Mouse (Mus musculus) midbrain, embryonic 11.5 days (tissue): ENCODE measurements around the gene H2al1m. TPM values are rescaled to one million over a fixed set of nuclear protein-coding genes. Genes with fewer than 3 reads are reported as not detected.
"Not testable (repeated sequence)": the region's sequence is repeated elsewhere in the genome, so short reads cannot be mapped to it uniquely, and the experiment has no call there.

ENCODE experiments used
- ATAC-seq: fragments of 200-750 bp; cut with Nextera tagmentation; 2 replicates; pipeline ENCODE4 v1.8.0; 2017; ENCODE audit warnings: moderate TSS enrichment, moderate library complexity; ENCODE audit not compliant: low FRiP score
- DNase-seq: peaks from one replicate; pipeline ENCODE4 v3.0.0; 2015; ENCODE audit warnings: low spot score; ENCODE audit errors: missing footprints
- H3K27ac ChIP-seq: fragments of 300-500 bp; sonication (generic); 2 replicates; pipeline ENCODE4 v1.5.1; 2014; ENCODE audit warnings: low read depth, low read length
- H3K27me3 ChIP-seq: fragments of 300-500 bp; sonication (generic); 2 replicates; pipeline ENCODE4 v1.6.1; 2014; ENCODE audit warnings: mild to moderate bottlenecking, low read length, moderate library complexity, mixed read lengths; ENCODE audit not compliant: control insufficient read depth, insufficient read depth
- H3K36me3 ChIP-seq: fragments of 300-500 bp; sonication (generic); 2 replicates; pipeline ENCODE4 v1.6.1; 2014; ENCODE audit warnings: mild to moderate bottlenecking, low read length, moderate library complexity, mixed read lengths; ENCODE audit not compliant: control insufficient read depth, insufficient read depth
- H3K4me1 ChIP-seq: fragments of 300-500 bp; sonication (generic); 2 replicates; pipeline ENCODE4 v1.6.1; 2014; ENCODE audit warnings: low read length; ENCODE audit not compliant: control insufficient read depth, insufficient read depth
- H3K4me2 ChIP-seq: fragments of 300-500 bp; sonication (generic); 2 replicates; pipeline ENCODE4 v1.6.1; 2014; ENCODE audit warnings: mild to moderate bottlenecking, moderate library complexity
- H3K4me3 ChIP-seq: fragments of 300-500 bp; sonication (generic); 2 replicates; pipeline ENCODE4 v1.5.1; 2014; ENCODE audit warnings: low read depth, low read length
- H3K9ac ChIP-seq: fragments of 300-500 bp; sonication (generic); 2 replicates; pipeline ENCODE4 v1.6.1; 2014; ENCODE audit warnings: low read length
- H3K9me3 ChIP-seq: fragments of 300-500 bp; sonication (generic); 2 replicates; pipeline ENCODE4 v1.6.1; 2016; ENCODE audit warnings: low read length; ENCODE audit not compliant: control insufficient read depth
- WGBS: fragments of 180-500 bp; shearing (Covaris S2); extraction: QIAGEN DNeasy Blood & Tissue Kit; methylation state at CpG from one replicate; pipeline ENCODE4 v1.1.7; 2014; 5-methylcytosine and 5-hydroxymethylcytosine counted together
- polyA plus RNA-seq: library from polyadenylated mRNA; unstranded; fragments of >200 nt; fragmentation: Nextera tagmentation; extraction: Ambion mirVana; gene quantifications from 2 replicates; pipeline ENCODE4 v1.2.1, GENCODE M21; 2014

H2al1m gene
- polyA plus RNA-seq, 1 experiment from 2014 or later = 0.46 TPM

GRCm38 (mm10) chrX:9259267-9259666 is 24.3 kb upstream of the H2al1m start:
- no peaks in the 10 kb centered on the region for H3K36me3 ChIP-seq
- no peak overlapping the region for H3K27ac ChIP-seq
- no peak overlapping the region for H3K4me2 ChIP-seq
- DNase-seq = no peak
- no peak overlapping the region for H3K9ac ChIP-seq
- H3K4me1 ChIP-seq = no peaks in the 10 kb centered on the region
- 80% methylated on average over 1 of the region's 1 CpGs for WGBS
- no peak overlapping the region for H3K4me3 ChIP-seq
- no peaks in the 10 kb centered on the region for H3K27me3 ChIP-seq
- ATAC-seq = no peak
- no peaks in the 10 kb centered on the region for H3K9me3 ChIP-seq

GRCm38 (mm10) chrX:9271112-9271511 is 12.5 kb upstream of the H2al1m start:
- Histone ChIP-seq H3K9ac (no peak overlapping the region), H3K4me2 (no peak overlapping the region), H3K27me3 (no peaks in the 10 kb centered on the region), H3K4me1 (no peaks in the 10 kb centered on the region), H3K27ac (no peak overlapping the region), H3K4me3 (no peak overlapping the region), H3K36me3 (no peaks in the 10 kb centered on the region), H3K9me3 (no peaks in the 10 kb centered on the region)
- ATAC-seq = no peak
- 54% methylated on average over 3 of the region's 3 CpGs for WGBS
- no peak for DNase-seq

- ATAC-seq (peak; percentile 30; the same call in 1 of the 2 replicates), DNase-seq (peak; percentile 87)
- Histone ChIP-seq H3K4me2 (peak overlapping the region; percentile 49), H3K27me3 (no peaks in the 10 kb centered on the region), H3K36me3 (no peaks in the 10 kb centered on the region), H3K27ac (no peak overlapping the region), H3K4me3 (peak overlapping the region; percentile 53), H3K9me3 (no peaks in the 10 kb centered on the region), H3K4me1 (no peaks in the 10 kb centered on the region), H3K9ac (peak overlapping the region; percentile 38)
- 26% methylated on average over 8 of the region's 8 CpGs for WGBS
These were observed 11.6 kb upstream of the H2al1m start for GRCm38 (mm10) chrX:9271947-9272459.

GRCm38 (mm10) chrX:9272460-9273361 is 10.9 kb upstream of the H2al1m start, which contains the start of gene Xk:
Gene Xk (plus strand): TSS chrX:9272756.
- Histone ChIP-seq H3K27me3 (no peaks in the 10 kb centered on the region), H3K4me1 (no peaks in the 10 kb centered on the region), H3K9me3 (no peaks in the 10 kb centered on the region), H3K27ac (no peak within 1 kb of the TSS), H3K9ac (peak within 1 kb of the TSS; percentile 54), H3K4me3 (peak within 1 kb of the TSS; percentile 53), H3K36me3 (no peaks in the 10 kb centered on the region), H3K4me2 (peak within 1 kb of the TSS; percentile 49)
- WGBS = 15% methylated on average over 35 of the region's 94 CpGs
- ATAC-seq = peak; percentile 89
- DNase-seq = peak; percentile 88

DNA sequence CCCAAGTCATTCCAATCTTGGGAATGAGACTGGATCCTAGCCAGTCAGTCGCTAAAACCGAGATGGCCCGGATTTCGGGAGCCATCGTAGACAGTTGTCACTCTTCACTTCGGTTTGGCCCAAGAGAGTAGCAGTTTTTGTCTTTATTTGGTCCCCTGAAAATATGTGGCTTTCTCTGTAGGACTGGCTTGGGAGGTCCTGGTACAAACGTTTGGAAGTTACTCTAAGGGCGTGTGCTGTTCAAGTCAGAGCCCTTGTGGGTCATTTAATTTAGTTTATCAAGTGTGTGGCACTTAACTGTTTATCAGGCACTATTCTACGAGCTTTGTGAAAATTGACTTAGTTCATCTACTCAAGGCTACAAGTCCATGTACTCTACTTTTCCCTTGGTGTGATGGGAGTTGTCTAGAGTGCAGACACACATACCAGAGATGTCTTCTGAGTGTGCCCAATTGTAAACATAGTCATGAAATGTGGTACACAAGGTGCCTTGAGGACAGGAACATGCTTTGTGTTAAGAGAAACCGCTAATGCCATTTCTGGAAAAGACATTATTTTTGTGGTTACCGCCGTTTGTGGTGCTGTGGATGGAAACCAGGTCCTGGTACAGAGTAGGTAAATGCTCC is 10.1 kb upstream of the H2al1m start:
- peak overlapping the region; percentile 54; the same call in 1 of the 2 replicates for H3K9ac ChIP-seq
- H3K4me1 ChIP-seq = no peaks in the 10 kb centered on the region
- peak; percentile 87 for DNase-seq
- no peaks in the 10 kb centered on the region for H3K36me3 ChIP-seq
- 59% methylated on average over 12 of the region's 12 CpGs for WGBS
- no peaks in the 10 kb centered on the region for H3K27me3 ChIP-seq
- peak overlapping the region; percentile 53; the same call in 1 of the 2 replicates for H3K4me3 ChIP-seq
- no peak for ATAC-seq
- H3K4me2 ChIP-seq = peak overlapping the region; percentile 49
- no peaks in the 10 kb centered on the region for H3K9me3 ChIP-seq
- no peak overlapping the region for H3K27ac ChIP-seq

GRCm38 (mm10) chrX:9274321-9274720 is 9.2 kb upstream of the H2al1m start:
- Histone ChIP-seq H3K9me3 (no peaks in the 10 kb centered on the region), H3K4me3 (no peak overlapping the region), H3K36me3 (no peaks in the 10 kb centered on the region), H3K27me3 (no peaks in the 10 kb centered on the region), H3K9ac (no peak overlapping the region), H3K4me1 (no peaks in the 10 kb centered on the region), H3K4me2 (no peak overlapping the region), H3K27ac (no peak overlapping the region)
- no peak for ATAC-seq
- WGBS = 84% methylated on average over 8 of the region's 8 CpGs
- no peak for DNase-seq

- 88% methylated on average over 3 of the region's 4 CpGs for WGBS
- H3K36me3 ChIP-seq, H3K27me3 ChIP-seq, DNase-seq, H3K9me3 ChIP-seq, H3K27ac ChIP-seq, H3K9ac ChIP-seq, H3K4me1 ChIP-seq, H3K4me3 ChIP-seq, ATAC-seq, H3K4me2 ChIP-seq: not testable (repeated sequence)
These were observed 9.7 kb downstream of the H2al1m start for GRCm38 (mm10) chrX:9293140-9293829.

DNA sequence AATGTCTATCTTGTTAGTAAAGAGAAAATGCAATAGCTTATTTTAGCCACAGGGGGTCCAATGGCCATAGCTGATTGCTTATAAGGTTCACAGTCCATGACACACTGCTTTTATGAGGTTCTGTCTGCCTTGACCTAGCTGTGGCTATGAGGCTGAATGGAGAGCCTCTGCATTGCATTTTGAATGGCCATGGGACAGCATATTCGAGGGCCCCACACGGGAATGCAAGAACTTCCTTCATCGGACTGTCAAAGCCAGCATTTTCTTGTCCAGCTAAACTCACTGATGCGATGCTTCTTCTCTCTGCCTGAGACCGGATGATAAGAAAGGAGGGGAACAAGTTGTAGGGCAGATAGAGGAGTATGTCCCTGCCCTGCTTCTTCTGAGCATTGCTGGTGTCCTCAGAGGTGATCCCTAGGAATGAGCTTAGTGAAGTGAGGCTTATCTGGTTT is 14.9 kb downstream of the H2al1m start:
- 92% methylated on average over 5 of the region's 5 CpGs for WGBS
- no peaks in the 10 kb centered on the region for H3K4me1 ChIP-seq
- no peak overlapping the region for H3K4me3 ChIP-seq
- H3K9me3 ChIP-seq = no peaks in the 10 kb centered on the region
- no peak for ATAC-seq
- DNase-seq = no peak
- H3K9ac ChIP-seq = no peak overlapping the region
- H3K27ac ChIP-seq = no peak overlapping the region
- no peak overlapping the region for H3K4me2 ChIP-seq
- no peaks in the 10 kb centered on the region for H3K27me3 ChIP-seq
- H3K36me3 ChIP-seq = no peaks in the 10 kb centered on the region
